Mouse (Mus musculus): ENCODE data around the gene Slc8a2.

DNA sequence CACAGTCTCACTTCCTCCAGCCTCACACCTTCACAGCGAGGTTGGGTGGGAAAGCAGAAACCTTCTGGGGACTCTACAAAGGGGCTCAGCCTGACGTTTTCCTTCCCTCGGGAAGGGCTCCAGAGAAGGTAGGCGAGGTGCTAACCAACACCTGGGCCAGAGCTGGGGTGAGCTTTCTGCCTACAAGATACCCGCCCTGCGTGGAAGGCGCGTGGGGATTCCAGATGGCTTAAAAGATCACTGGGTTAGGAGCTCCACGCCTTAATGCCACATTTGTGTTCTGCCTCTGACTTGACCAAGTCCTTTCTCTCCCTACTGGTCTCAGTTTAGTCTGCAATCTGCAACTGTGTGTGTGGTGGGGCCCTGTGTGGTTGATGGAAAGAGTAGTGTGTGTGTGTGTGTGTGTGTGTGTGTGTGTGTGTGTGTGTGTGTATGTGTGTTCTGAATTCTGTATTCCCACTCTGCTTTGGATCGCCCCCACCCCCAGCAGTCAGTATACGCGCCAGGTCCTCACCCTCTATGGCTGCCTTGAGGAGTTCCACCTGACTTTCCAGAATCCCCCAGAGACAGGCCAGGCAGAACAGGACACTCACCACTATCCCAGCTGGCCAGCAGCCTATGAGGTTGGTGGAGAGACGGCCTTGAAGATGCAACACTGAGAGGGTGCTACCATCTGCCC lies 1.5 kb downstream of the Slc8a2 start:
- TF ChIP-seq POLR2A (IDR thresholded peaks at IDR 0.05; ENCODE audit: low read depth, low read length) (no peak), CTCF (conservative IDR thresholded peaks at IDR 0.05; ENCODE audit: insufficient read depth, insufficient read length, low read depth, low read length) (no peak)
